Mouse (Mus musculus): ENCODE measurements around the gene Bnc2.

GRCm38 (mm10) chr4:84310851-84311250 is 364.2 kb downstream of the Bnc2 start:
- no peak for TF ChIP-seq CTCF (IDR thresholded peaks at IDR 0.05; ENCODE audit: low read depth, low read length)
- no peak for TF ChIP-seq TAL1 (conservative IDR thresholded peaks at IDR 0.05; ENCODE audit: low read depth, low read length)
- no peak for TF ChIP-seq GATA1 (IDR thresholded peaks at IDR 0.05; ENCODE audit: borderline replicate concordance, low read length)
- TF ChIP-seq POLR2AphosphoS5 (IDR thresholded peaks at IDR 0.05; ENCODE audit: insufficient replicate concordance, low read depth, low read length), result no peak
- TF ChIP-seq GATA2 (IDR thresholded peaks at IDR 0.05; ENCODE audit: borderline replicate concordance, low read depth, low read length), result no peak

Data from G1E (cell line).